Mouse (Mus musculus) stomach, embryonic 16.5 days (tissue): ENCODE results near the gene Pcsk5. TPM values are rescaled to one million over a fixed set of nuclear protein-coding genes. Genes with fewer than 3 reads are reported as not detected.

ENCODE experiments used
- ATAC-seq: fragments of 200-750 bp; cut with Nextera tagmentation; 2 replicates; pipeline ENCODE4 v1.8.0; 2017; ENCODE audit warnings: moderate number of reproducible peaks, moderate TSS enrichment; ENCODE audit not compliant: insufficient read depth, low FRiP score
- H3K27ac ChIP-seq: fragments of 300-500 bp; sonication (generic); 2 replicates; pipeline ENCODE4 v1.5.1; 2014; ENCODE audit warnings: low read length
- H3K27me3 ChIP-seq: fragments of 300-500 bp; sonication (generic); 2 replicates; pipeline ENCODE4 v1.6.1; 2014; ENCODE audit warnings: low read length, control low read depth, mixed read lengths; ENCODE audit not compliant: control insufficient read depth, insufficient read depth
- H3K36me3 ChIP-seq: fragments of 300-500 bp; sonication (generic); 2 replicates; pipeline ENCODE4 v1.6.1; 2014; ENCODE audit warnings: low read length; ENCODE audit not compliant: control insufficient read depth, insufficient read depth
- H3K4me1 ChIP-seq: fragments of 300-500 bp; sonication (generic); 2 replicates; pipeline ENCODE4 v1.6.1; 2014; ENCODE audit warnings: low read length, control low read depth, mixed read lengths; ENCODE audit not compliant: control insufficient read depth, insufficient read depth
- H3K4me2 ChIP-seq: fragments of 300-500 bp; sonication (generic); 2 replicates; pipeline ENCODE4 v1.6.1; 2014; ENCODE audit warnings: low read depth, low read length, mixed read lengths
- H3K4me3 ChIP-seq: fragments of 300-500 bp; sonication (generic); replicated peaks from 2 replicates; pipeline ENCODE4 v1.5.1; 2014; ENCODE audit warnings: mild to moderate bottlenecking, low read length
- H3K9ac ChIP-seq: fragments of 300-500 bp; sonication (generic); 2 replicates; pipeline ENCODE4 v1.6.1; 2014; ENCODE audit warnings: low read length
- H3K9me3 ChIP-seq: fragments of 300-500 bp; sonication (generic); replicated peaks from 2 replicates; pipeline ENCODE4 v1.6.1; 2016; ENCODE audit warnings: low read length, control low read depth; ENCODE audit not compliant: control insufficient read depth
- WGBS: fragments of 180-500 bp; shearing (Covaris S2); extraction: QIAGEN DNeasy Blood & Tissue Kit; methylation state at CpG from one replicate; pipeline ENCODE4 v1.1.7; 2014; 5-methylcytosine and 5-hydroxymethylcytosine counted together
- polyA plus RNA-seq: library from polyadenylated mRNA; unstranded; fragments of >200 nt; fragmentation: Nextera tagmentation; extraction: Ambion mirVana; gene quantifications from 2 replicates; pipeline ENCODE4 v1.2.1, GENCODE M21; 2015

Pcsk5 gene
- polyA plus RNA-seq, 1 experiment from 2014 or later = 12.1 TPM

GRCm38 (mm10) chr19:17590314-17590713 is 247.1 kb downstream of the Pcsk5 start:
- no peaks in the 10 kb centered on the region for H3K27me3 ChIP-seq
- H3K9me3 ChIP-seq = no peaks in the 10 kb centered on the region
- ATAC-seq = no peak
- H3K9ac ChIP-seq = no peak overlapping the region
- 92% methylated on average over 1 of the region's 1 CpGs for WGBS
- no peaks in the 10 kb centered on the region for H3K36me3 ChIP-seq
- H3K4me3 ChIP-seq = no peak overlapping the region
- H3K4me2 ChIP-seq = no peak overlapping the region
- H3K27ac ChIP-seq = no peak overlapping the region
- H3K4me1 ChIP-seq = peaks cover 10% of the 10 kb centered on the region; the same call in 1 of the 2 replicates

- no peak for ATAC-seq
- Histone ChIP-seq H3K4me1 (no peaks in the 10 kb centered on the region), H3K36me3 (no peaks in the 10 kb centered on the region), H3K4me3 (no peak overlapping the region), H3K9ac (no peak overlapping the region), H3K4me2 (no peak overlapping the region), H3K9me3 (no peaks in the 10 kb centered on the region), H3K27me3 (no peaks in the 10 kb centered on the region), H3K27ac (no peak overlapping the region)
- 85% methylated on average over 4 of the region's 4 CpGs for WGBS
Measured at GRCm38 (mm10) chr19:17577412-17577811, 260.0 kb downstream of the Pcsk5 start.

- no peak for ATAC-seq
- no peaks in the 10 kb centered on the region for H3K36me3 ChIP-seq
- H3K4me1 ChIP-seq = no peaks in the 10 kb centered on the region
- 90% methylated on average over 5 of the region's 5 CpGs for WGBS
- no peaks in the 10 kb centered on the region for H3K27me3 ChIP-seq
- no peaks in the 10 kb centered on the region for H3K9me3 ChIP-seq
- H3K4me2 ChIP-seq = no peak overlapping the region
- H3K9ac ChIP-seq = no peak overlapping the region
- H3K4me3 ChIP-seq = no peak overlapping the region
- no peak overlapping the region for H3K27ac ChIP-seq
Measured at GRCm38 (mm10) chr19:17574564-17574963, 262.9 kb downstream of the Pcsk5 start.

- WGBS = 87% methylated on average over 8 of the region's 8 CpGs
- Histone ChIP-seq H3K4me1 (no peaks in the 10 kb centered on the region), H3K4me3 (no peak overlapping the region), H3K36me3 (no peaks in the 10 kb centered on the region), H3K27ac (no peak overlapping the region), H3K9ac (no peak overlapping the region), H3K27me3 (no peaks in the 10 kb centered on the region), H3K4me2 (no peak overlapping the region), H3K9me3 (no peaks in the 10 kb centered on the region)
- ATAC-seq = no peak
Measured at GRCm38 (mm10) chr19:17572315-17572714, 265.1 kb downstream of the Pcsk5 start.

- Histone ChIP-seq H3K9ac (no peak overlapping the region), H3K4me2 (no peak overlapping the region), H3K27me3 (no peaks in the 10 kb centered on the region), H3K27ac (no peak overlapping the region), H3K4me3 (no peak overlapping the region), H3K36me3 (no peaks in the 10 kb centered on the region), H3K9me3 (no peaks in the 10 kb centered on the region), H3K4me1 (no peaks in the 10 kb centered on the region)
- ATAC-seq = no peak
- 88% methylated on average over 2 of the region's 2 CpGs for WGBS
Measured at GRCm38 (mm10) chr19:17570936-17571335, 266.5 kb downstream of the Pcsk5 start.

- WGBS = 52% methylated on average over 3 of the region's 3 CpGs
- Histone ChIP-seq H3K4me1 (no peaks in the 10 kb centered on the region), H3K9ac (no peak overlapping the region), H3K27ac (no peak overlapping the region), H3K27me3 (no peaks in the 10 kb centered on the region), H3K9me3 (no peaks in the 10 kb centered on the region), H3K4me3 (no peak overlapping the region), H3K4me2 (no peak overlapping the region), H3K36me3 (no peaks in the 10 kb centered on the region)
- ATAC-seq = no peak; the same call in 1 of the 2 replicates
Measured at GRCm38 (mm10) chr19:17567264-17567663, 270.2 kb downstream of the Pcsk5 start.

GRCm38 (mm10) chr19:17566097-17566496 is 271.3 kb downstream of the Pcsk5 start:
- H3K9ac ChIP-seq = no peak overlapping the region
- no peaks in the 10 kb centered on the region for H3K9me3 ChIP-seq
- no peak overlapping the region for H3K27ac ChIP-seq
- H3K27me3 ChIP-seq = no peaks in the 10 kb centered on the region
- 87% methylated on average over 4 of the region's 4 CpGs for WGBS
- no peaks in the 10 kb centered on the region for H3K4me1 ChIP-seq
- H3K36me3 ChIP-seq = no peaks in the 10 kb centered on the region
- ATAC-seq = no peak
- no peak overlapping the region for H3K4me3 ChIP-seq
- no peak overlapping the region for H3K4me2 ChIP-seq

- Histone ChIP-seq H3K36me3 (no peaks in the 10 kb centered on the region), H3K4me1 (no peaks in the 10 kb centered on the region), H3K27me3 (no peaks in the 10 kb centered on the region), H3K27ac (no peak overlapping the region), H3K9me3 (no peaks in the 10 kb centered on the region), H3K4me2 (no peak overlapping the region), H3K4me3 (no peak overlapping the region), H3K9ac (no peak overlapping the region)
- ATAC-seq = no peak
- WGBS = 80% methylated on average over 2 of the region's 2 CpGs
Measured at GRCm38 (mm10) chr19:17558764-17559163, 278.7 kb downstream of the Pcsk5 start.

GRCm38 (mm10) chr19:17555159-17555558 is 282.3 kb downstream of the Pcsk5 start:
- no peaks in the 10 kb centered on the region for H3K27me3 ChIP-seq
- 93% methylated on average over 7 of the region's 7 CpGs for WGBS
- no peak overlapping the region for H3K4me3 ChIP-seq
- H3K36me3 ChIP-seq = no peaks in the 10 kb centered on the region
- ATAC-seq = no peak
- no peaks in the 10 kb centered on the region for H3K4me1 ChIP-seq
- no peaks in the 10 kb centered on the region for H3K9me3 ChIP-seq
- no peak overlapping the region for H3K27ac ChIP-seq
- H3K9ac ChIP-seq = no peak overlapping the region
- H3K4me2 ChIP-seq = no peak overlapping the region

- no peak overlapping the region for H3K9ac ChIP-seq
- H3K27me3 ChIP-seq = no peaks in the 10 kb centered on the region
- no peaks in the 10 kb centered on the region for H3K4me1 ChIP-seq
- H3K9me3 ChIP-seq = no peaks in the 10 kb centered on the region
- H3K4me3 ChIP-seq = no peak overlapping the region
- no peak for ATAC-seq
- no peak overlapping the region for H3K4me2 ChIP-seq
- no peak overlapping the region for H3K27ac ChIP-seq
- 85% methylated on average over 2 of the region's 2 CpGs for WGBS
- no peaks in the 10 kb centered on the region for H3K36me3 ChIP-seq
Measured at GRCm38 (mm10) chr19:17554571-17554970, 282.9 kb downstream of the Pcsk5 start.
